Mouse (Mus musculus) C2C12 (cell line): Measurements from ENCODE around the gene Olfr1347. TPM values are rescaled to one million over a fixed set of nuclear protein-coding genes. Genes with fewer than 3 reads are reported as not detected.

Experiments used
- H3K27me3 ChIP-seq: one replicate; pipeline ENCODE4 v1.6.1; 2011; ENCODE audit not compliant: control insufficient read depth, insufficient read depth, insufficient read length
- H3K36me3 ChIP-seq: one replicate; pipeline ENCODE4 v1.6.1; 2011; ENCODE audit not compliant: control insufficient read depth, insufficient read depth
- H3K4me3 ChIP-seq: one replicate; pipeline ENCODE4 v1.5.1; 2011; ENCODE audit warnings: mild to moderate bottlenecking, control low read depth; ENCODE audit not compliant: poor library complexity, insufficient read depth, severe bottlenecking
- H3K79me2 ChIP-seq: one replicate; pipeline ENCODE4 v1.6.1; 2011; ENCODE audit not compliant: control insufficient read depth, insufficient read depth
- H3K79me3 ChIP-seq: one replicate; pipeline ENCODE4 v1.6.1; 2011; ENCODE audit warnings: low read depth, control low read depth
- H3ac ChIP-seq: one replicate; pipeline ENCODE3; 2011; ENCODE audit warnings: low read depth; ENCODE audit not compliant: control insufficient read depth, insufficient read length
- CEBPB ChIP-seq: IDR thresholded peaks from one replicate; pipeline ENCODE4 v1.6.1; 2011; ENCODE audit warnings: low read depth, mild to moderate bottlenecking, control low read depth, moderate library complexity
- CTCF ChIP-seq: IDR thresholded peaks from one replicate; pipeline ENCODE4 v1.5.1; 2011; ENCODE audit not compliant: control insufficient read depth, insufficient read depth, insufficient read length
- FOSL1 ChIP-seq: IDR thresholded peaks from one replicate; pipeline ENCODE4 v1.8.0; 2011; ENCODE audit warnings: mild to moderate bottlenecking, low read length; ENCODE audit not compliant: poor library complexity, insufficient read depth, severe bottlenecking
- MAX ChIP-seq: IDR thresholded peaks from one replicate; pipeline ENCODE4 v1.6.1; 2011; ENCODE audit warnings: mild to moderate bottlenecking, control low read depth
- MYOD1 ChIP-seq: IDR thresholded peaks from one replicate; pipeline ENCODE4 v1.6.1; 2011; ENCODE audit warnings: low read depth; ENCODE audit not compliant: control insufficient read depth, insufficient read length
- MYOG ChIP-seq: IDR thresholded peaks from one replicate; pipeline ENCODE4 v1.6.1; 2011; ENCODE audit not compliant: control insufficient read depth, insufficient read length; ENCODE audit errors: extremely low read depth
- USF1 ChIP-seq: IDR thresholded peaks from one replicate; pipeline ENCODE4 v1.6.1; 2011; ENCODE audit warnings: low read depth, mild to moderate bottlenecking, control low read depth, moderate library complexity
- polyA plus RNA-seq: library from polyadenylated mRNA; unstranded; fragments of >200 nt; fragmentation: generic; extraction: Trizol; gene quantifications from one replicate; pipeline ENCODE4 v1.2.1, GENCODE M21; 2012; ENCODE audit warnings: missing spikeins

Olfr1347 gene
- polyA plus RNA-seq, 1 experiment, result not detected

GRCm38 (mm10) chr7:6441173-6441572, 58.4 kb downstream of the Olfr1347 start:
- Histone ChIP-seq H3K4me3 (no peak overlapping the region), H3ac (no peak overlapping the region), H3K36me3 (no peaks in the 10 kb centered on the region), H3K79me2 (no peaks in the 10 kb centered on the region), H3K27me3 (no peaks in the 10 kb centered on the region), H3K79me3 (no peaks in the 10 kb centered on the region)
- no peak for TF ChIP-seq MAX
- no peak for TF ChIP-seq MYOG
- TF ChIP-seq FOSL1, result no peak
- no peak for TF ChIP-seq MYOD1
- TF ChIP-seq CTCF, result no peak
- TF ChIP-seq USF1, result no peak
- no peak for TF ChIP-seq CEBPB

GRCm38 (mm10) chr7:6438388-6438787, 61.2 kb downstream of the Olfr1347 start, which contains the start of gene Olfr1344:
TSS of gene Olfr1344 (plus strand) at chr7:6438688.
- H3ac ChIP-seq, result no peak within 1 kb of the TSS
- no peaks in the 10 kb centered on the region for H3K36me3 ChIP-seq
- no peaks in the 10 kb centered on the region for H3K79me3 ChIP-seq
- H3K27me3 ChIP-seq, result no peaks in the 10 kb centered on the region
- H3K4me3 ChIP-seq, result no peak within 1 kb of the TSS
- no peaks in the 10 kb centered on the region for H3K79me2 ChIP-seq
- TF ChIP-seq MYOG (no peak), FOSL1 (no peak), MYOD1 (no peak), MAX (no peak), USF1 (no peak), CEBPB (no peak), CTCF (no peak)

Other genes with a start within 250 kb of the Olfr1347 start
- gene Epp13, start 247.0 kb downstream of the Olfr1347 start, polyA plus RNA-seq, result not detected
- 1.4 TPM for gene Zfp667, start 213.2 kb downstream of the Olfr1347 start, polyA plus RNA-seq
- 0.18 TPM for gene Zfp583, start 168.5 kb downstream of the Olfr1347 start, polyA plus RNA-seq
- gene Gm3854, start 156.0 kb downstream of the Olfr1347 start, polyA plus RNA-seq, result 0.01 TPM
- gene Zfp78, start 136.5 kb downstream of the Olfr1347 start, polyA plus RNA-seq, result 0.34 TPM
- gene Zfp28, start 116.5 kb downstream of the Olfr1347 start, polyA plus RNA-seq, result 2.7 TPM
- gene Smim17, start 101.0 kb downstream of the Olfr1347 start, polyA plus RNA-seq, result 0.06 TPM
- not detected for gene Gm20715, start 89.5 kb downstream of the Olfr1347 start, polyA plus RNA-seq
- not detected for gene Olfr1344, start 61.1 kb downstream of the Olfr1347 start, polyA plus RNA-seq
- not detected for gene Olfr1336, start 43.6 kb downstream of the Olfr1347 start, polyA plus RNA-seq
- gene Olfr1346, start 32.7 kb downstream of the Olfr1347 start, polyA plus RNA-seq, result 0.01 TPM
- gene Olfr5, start 12.8 kb downstream of the Olfr1347 start, polyA plus RNA-seq, result not detected
- not detected for gene Olfr1348, start 9.0 kb upstream of the Olfr1347 start, polyA plus RNA-seq
- not detected for gene Olfr1349, start 23.2 kb upstream of the Olfr1347 start, polyA plus RNA-seq
- not detected for gene Olfr1350, start 65.1 kb upstream of the Olfr1347 start, polyA plus RNA-seq
- 1.2 TPM for gene Zim1, start 196.7 kb upstream of the Olfr1347 start, polyA plus RNA-seq
- 53.8 TPM for gene Peg3, start 230.7 kb upstream of the Olfr1347 start, polyA plus RNA-seq
- 3.4 TPM for gene Usp29, start 230.8 kb upstream of the Olfr1347 start, polyA plus RNA-seq